Mouse (Mus musculus) myocyte (in vitro differentiated cells): ENCODE results near the gene Lpp.

Experiments
- CEBPB ChIP-seq: IDR thresholded peaks from 2 replicates; pipeline ENCODE4 v1.6.1; 2011; ENCODE audit warnings: mild to moderate bottlenecking, moderate library complexity; ENCODE audit not compliant: poor library complexity, insufficient read depth, severe bottlenecking
- E2F4 ChIP-seq: IDR thresholded peaks from one replicate; pipeline ENCODE4 v1.6.1; 2011; ENCODE audit warnings: mild to moderate bottlenecking, control low read depth, moderate library complexity; ENCODE audit not compliant: insufficient read depth
- MYOG ChIP-seq, 3 experiments: IDR thresholded peaks; one replicate each; pipeline ENCODE4 v1.6.1; 2011; ENCODE audit warnings: control low read depth in 2 of 3, low read depth in 2 of 3, mild to moderate bottlenecking in 2 of 3; ENCODE audit not compliant: insufficient read length in 2 of 3, control insufficient read depth in 1 of 3, insufficient read depth in 1 of 3
- POLR2A ChIP-seq: IDR thresholded peaks from one replicate; pipeline ENCODE4 v1.6.1; 2011; ENCODE audit warnings: low read depth, mild to moderate bottlenecking, control low read depth, moderate library complexity; ENCODE audit not compliant: insufficient read length
- POLR2AphosphoS2 ChIP-seq: IDR thresholded peaks from one replicate; pipeline ENCODE4 v1.6.1; 2011; ENCODE audit warnings: low read depth, control low read depth; ENCODE audit not compliant: insufficient read length
- REST ChIP-seq: IDR thresholded peaks from one replicate; pipeline ENCODE4 v1.6.1; 2011; ENCODE audit warnings: mild to moderate bottlenecking, control low read depth, moderate library complexity; ENCODE audit not compliant: insufficient read depth, insufficient read length
- SRF ChIP-seq: IDR thresholded peaks from one replicate; pipeline ENCODE4 v1.6.1; 2011; ENCODE audit warnings: low read depth; ENCODE audit not compliant: control insufficient read depth, insufficient read length
- TCF12 ChIP-seq: IDR thresholded peaks from one replicate; pipeline ENCODE4 v1.6.1; 2011; ENCODE audit warnings: mild to moderate bottlenecking, control low read depth; ENCODE audit not compliant: poor library complexity, insufficient read depth, severe bottlenecking
- TCF3 ChIP-seq: IDR thresholded peaks from one replicate; pipeline ENCODE4 v1.6.1; 2011; ENCODE audit warnings: low read depth, control low read depth; ENCODE audit not compliant: insufficient read length
- USF1 ChIP-seq: IDR thresholded peaks from one replicate; pipeline ENCODE4 v1.6.1; 2011; ENCODE audit warnings: low read depth, mild to moderate bottlenecking, control low read depth, moderate library complexity

DNA sequence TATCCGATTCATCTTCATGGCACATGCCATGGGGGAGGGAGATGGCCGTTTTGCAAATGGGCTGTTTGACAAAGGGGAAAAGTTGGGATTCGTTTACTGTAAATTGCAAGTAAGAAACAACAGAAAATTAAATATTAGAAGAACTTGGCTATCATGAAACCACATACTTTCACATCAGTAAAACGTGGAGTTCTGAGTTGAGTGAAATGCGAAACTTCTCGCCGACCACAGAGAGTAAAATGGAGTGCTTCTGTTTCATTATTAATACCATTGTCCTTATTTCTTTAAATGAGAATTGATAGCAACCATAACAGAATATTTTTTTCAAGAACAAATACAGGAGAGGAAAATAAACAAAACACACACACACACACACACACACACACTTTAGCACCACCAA is 133.9 kb downstream of the Lpp start:
- no peak for TF ChIP-seq POLR2A
- no peak for TF ChIP-seq TCF3
- no peak for TF ChIP-seq E2F4
- TF ChIP-seq MYOG (IDR thresholded peaks at IDR 0.05; ENCODE audit: control insufficient read depth in 1 of 3, insufficient read depth in 1 of 3, insufficient read length in 2 of 3, low read depth in 2 of 3) = no peak
- TF ChIP-seq REST = no peak
- TF ChIP-seq USF1 = no peak
- no peak for TF ChIP-seq POLR2AphosphoS2
- TF ChIP-seq TCF12 = no peak
- no peak for TF ChIP-seq CEBPB
- TF ChIP-seq SRF = no peak
